In genomic region chr2:93099780-93100179, GRCm38 (mm10) we compare ENCODE assay signal across 12 mouse cellular contexts. TPM values are rescaled to one million over a fixed set of nuclear protein-coding genes. Genes with fewer than 3 reads are reported as not detected.
DNase-seq lines count a peak whose midpoint lies in the region; ATAC-seq and TF ChIP-seq lines count a peak whose summit lies in the region.
"Had no signal": no experiment of that assay in that cellular context is flagged by ENCODE, and none has a peak within 500 bp of the region (broad histone marks: within the 10 kb centered on the region; RNA-seq: fewer than 3 reads in every experiment).

No protein-coding gene starts in this region.

- H3K36me3 ChIP-seq in midbrain, embryonic 13.5 days = no peaks in the 10 kb centered on the region
- no peaks in the 10 kb centered on the region for H3K36me3 ChIP-seq in midbrain, embryonic 15.5 days (replicated peaks)
- no peaks in the 10 kb centered on the region for H3K36me3 ChIP-seq in embryonic facial prominence, embryonic 10.5 days (replicated peaks)
- no peaks in the 10 kb centered on the region for H3K36me3 ChIP-seq in heart, postnatal 0 days (replicated peaks; ENCODE audit: control insufficient read depth, insufficient read depth, low read length)
- H3K36me3 ChIP-seq: hindbrain, embryonic 10.5 days had no signal

- H3K4me1 ChIP-seq in midbrain, embryonic 13.5 days (replicated peaks) = peaks cover 16% of the 10 kb centered on the region
- peaks cover 12% of the 10 kb centered on the region for H3K4me1 ChIP-seq in midbrain, embryonic 15.5 days
- H3K4me1 ChIP-seq in embryonic facial prominence, embryonic 10.5 days = peaks cover 29% of the 10 kb centered on the region
- H3K4me1 ChIP-seq in heart, postnatal 0 days (ENCODE audit: control insufficient read depth, insufficient read depth) = peaks cover 11% of the 10 kb centered on the region

- no peaks in the 10 kb centered on the region for H3K9me3 ChIP-seq in midbrain, embryonic 13.5 days
- no peaks in the 10 kb centered on the region for H3K9me3 ChIP-seq in midbrain, embryonic 15.5 days
- H3K9me3 ChIP-seq in embryonic facial prominence, embryonic 10.5 days = no peaks in the 10 kb centered on the region
- no peaks in the 10 kb centered on the region for H3K9me3 ChIP-seq in heart, postnatal 0 days (replicated peaks; ENCODE audit: control insufficient read depth, low read length)
- H3K9me3 ChIP-seq: hindbrain, embryonic 10.5 days had no signal

- no peak overlapping the region for H3K4me2 ChIP-seq in midbrain, embryonic 13.5 days (replicated peaks)
- H3K4me2 ChIP-seq in midbrain, embryonic 15.5 days = no peak overlapping the region
- no peak overlapping the region for H3K4me2 ChIP-seq in heart, postnatal 0 days (ENCODE audit: low read depth, low read length)

- 56% methylated on average over 3 of the region's 3 CpGs for WGBS in midbrain, embryonic 13.5 days
- WGBS in midbrain, embryonic 15.5 days = 64% methylated on average over 3 of the region's 3 CpGs
- WGBS in embryonic facial prominence, embryonic 10.5 days = 56% methylated on average over 3 of the region's 3 CpGs
- 12% methylated on average over 3 of the region's 3 CpGs for WGBS in heart, postnatal 0 days

- TF ChIP-seq EP300 in heart, postnatal 0 days (IDR thresholded peaks at IDR 0.05; ENCODE audit: low read depth) = no peak

- ATAC-seq in midbrain, embryonic 13.5 days = no peak
- no peak for ATAC-seq in midbrain, embryonic 15.5 days (replicated peaks)
- peak; percentile 67 for ATAC-seq in heart, postnatal 0 days (ENCODE audit: insufficient read depth, low read depth)
- ATAC-seq in granulocyte monocyte progenitor cell, adult 5-6 weeks (replicated peaks; ENCODE audit: poor library complexity, severe bottlenecking) = no peak
- ATAC-seq: lung, postnatal 0 days had no signal

- H3K4me3 ChIP-seq in midbrain, embryonic 13.5 days (replicated peaks) = no peak overlapping the region
- no peak overlapping the region for H3K4me3 ChIP-seq in midbrain, embryonic 15.5 days
- no peak overlapping the region for H3K4me3 ChIP-seq in embryonic facial prominence, embryonic 10.5 days
- H3K4me3 ChIP-seq in heart, postnatal 0 days (ENCODE audit: low read depth, low read length) = no peak overlapping the region
- H3K4me3 ChIP-seq: erythroblast, embryonic 14.5 days; hindbrain, embryonic 10.5 days had no signal

- DNase-seq in heart, adult 18-20 months = peak; percentile 28
- no peak for DNase-seq in heart, postnatal 25 days (ENCODE audit: low spot score)
- no peak for DNase-seq in embryonic facial prominence, embryonic 10.5 days (ENCODE audit: low spot score)
- peak; percentile 30 for DNase-seq in heart, postnatal 0 days (ENCODE audit: low spot score)
- DNase-seq: liver; right cerebral cortex, adult 18-20 months had no signal

- no peak for TF ChIP-seq CTCF in heart, postnatal 0 days (IDR thresholded peaks at IDR 0.05; ENCODE audit: low read depth)

- intact Hi-C loops in heart, postnatal 25 days (cut with DNase I) = loop anchor here (2.0 kb wide), 1 partner anchor 19 kb away; no protein-coding TSS in a partner anchor

- H3K27me3 ChIP-seq in midbrain, embryonic 13.5 days = no peaks in the 10 kb centered on the region
- H3K27me3 ChIP-seq in midbrain, embryonic 15.5 days (replicated peaks) = no peaks in the 10 kb centered on the region
- no peaks in the 10 kb centered on the region for H3K27me3 ChIP-seq in embryonic facial prominence, embryonic 10.5 days (replicated peaks; ENCODE audit: low read depth, poor library complexity, severe bottlenecking)
- no peaks in the 10 kb centered on the region for H3K27me3 ChIP-seq in heart, postnatal 0 days (ENCODE audit: control insufficient read depth, insufficient read depth, low read length)

- no peak overlapping the region for H3K9ac ChIP-seq in midbrain, embryonic 13.5 days (replicated peaks)
- H3K9ac ChIP-seq in midbrain, embryonic 15.5 days = no peak overlapping the region
- H3K9ac ChIP-seq in heart, postnatal 0 days (replicated peaks; ENCODE audit: low read depth, low read length) = no peak overlapping the region

- 0 out of 2 replicates have a peak overlapping the region, but pooled peaks have one; percentile 44 for H3K27ac ChIP-seq in midbrain, embryonic 13.5 days
- no peak overlapping the region for H3K27ac ChIP-seq in midbrain, embryonic 15.5 days
- 0 out of 2 replicates have a peak overlapping the region, but pooled peaks have one; percentile 30 for H3K27ac ChIP-seq in embryonic facial prominence, embryonic 10.5 days (replicated peaks)
- H3K27ac ChIP-seq in heart, postnatal 0 days (ENCODE audit: low read depth) = no peak overlapping the region
- H3K27ac ChIP-seq: hindbrain, embryonic 10.5 days had no signal

RNA-seq across cellular contexts. Expression of gene Prdm11, which starts 53.8 kb away (rescaled TPM):
- 1 to 10 TPM; 8.4 to 9.5 TPM for total RNA-seq in heart, adult 18-20 months (2021)
- total RNA-seq in heart, postnatal 25 days (2021) = 10 to 100 TPM in 1 of 2 experiments, 1 to 10 TPM in 1; 9.5 to 10.3 TPM
- polyA plus RNA-seq in midbrain, embryonic 13.5 days (2015; fragmentation: Nextera tagmentation; extraction: Ambion mirVana) = 1.8 and 1.9 TPM in 2 replicates
- polyA plus RNA-seq in midbrain, embryonic 15.5 days (2015; fragmentation: Nextera tagmentation; extraction: Ambion mirVana) = 3.5 and 3.7 TPM in 2 replicates
- 2.9 and 3.5 TPM in 2 replicates for polyA plus RNA-seq in embryonic facial prominence, embryonic 10.5 days (2016; fragmentation: Nextera tagmentation; extraction: Ambion mirVana)
- total RNA-seq in heart, postnatal 0 days (2014; rRNA removed; ENCODE audit: low replicate concordance) = 10.7 and 12.7 TPM in 2 replicates
- 2.7 and 2.9 TPM in 2 replicates for polyA plus RNA-seq in heart, postnatal 0 days (2015; fragmentation: Nextera tagmentation; extraction: Ambion mirVana)
- total RNA-seq in granulocyte monocyte progenitor cell, adult 5-6 weeks (2014; fragmentation: Nextera tagmentation) = 12.2 and 13.3 TPM in 2 replicates
- total RNA-seq in granulocyte monocyte progenitor cell, adult 5-6 weeks (2017) = 3.3 and 6.1 TPM in 2 replicates

Comparison
In these comparisons a context has a peak if more than half of its experiments do, and no peak if none do; other contexts are left out.
1. DNase-seq: peak in heart, adult 18-20 months (2 of 2) and heart, postnatal 0 days (single experiment); none in heart, postnatal 25 days (single experiment) and embryonic facial prominence, embryonic 10.5 days (single experiment).
2. H3K27ac ChIP-seq: peak in midbrain, embryonic 13.5 days (single experiment) and embryonic facial prominence, embryonic 10.5 days (single experiment); none in midbrain, embryonic 15.5 days (single experiment) and heart, postnatal 0 days (single experiment).